Mouse (Mus musculus): Measurements from ENCODE around the gene Mmp21.

Mmp21 gene

DNA sequence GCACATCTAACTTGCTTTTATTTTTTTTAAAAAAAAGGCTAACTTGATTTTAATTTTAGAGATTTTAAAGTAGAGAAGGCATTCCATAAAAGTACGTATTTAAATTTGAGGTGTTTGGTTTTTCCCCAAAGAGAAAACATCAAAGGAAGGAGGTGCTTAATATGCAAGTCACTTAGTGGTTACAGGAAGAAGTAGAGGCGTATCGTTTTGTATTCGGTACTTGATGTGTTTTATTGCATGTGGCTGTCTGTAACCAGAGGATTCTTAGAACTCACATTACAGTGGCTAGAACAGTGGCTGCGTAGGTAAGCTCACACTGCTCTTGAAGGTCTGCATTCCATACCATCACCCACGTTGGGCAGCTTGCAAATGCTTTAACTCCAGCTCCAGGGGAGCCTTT, 34.1 kb downstream of the Mmp21 start:
- no peak for DNase-seq (ENCODE audit: low read depth)

DNA sequence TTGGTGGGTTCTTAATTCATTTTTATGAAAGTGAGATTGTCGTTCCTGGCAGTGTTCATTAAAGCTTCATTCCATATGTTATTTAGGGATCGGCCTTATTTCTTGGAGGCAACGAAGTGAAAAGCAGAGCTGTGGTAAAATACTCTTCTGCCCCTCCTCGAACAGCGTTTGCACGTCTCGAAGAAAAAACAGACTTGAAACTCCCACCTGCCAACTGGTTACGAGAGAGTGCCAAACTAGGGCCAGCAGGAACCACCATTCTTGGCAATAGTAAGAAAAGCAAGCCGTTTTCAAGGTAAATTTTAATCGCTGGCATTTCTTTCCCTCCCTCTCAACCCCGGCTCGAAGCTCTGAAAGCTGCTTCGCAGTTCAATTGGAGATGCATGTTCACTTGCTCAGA, 41.0 kb downstream of the Mmp21 start:
- DNase-seq (ENCODE audit: low read depth): no peak

GRCm38 (mm10) chr7:133638306-133638705, 41.6 kb downstream of the Mmp21 start:
- DNase-seq (ENCODE audit: low read depth): peak; percentile 25

- DNase-seq (ENCODE audit: low read depth): peak; percentile 98
Observed at GRCm38 (mm10) chr7:133637361-133638305, 42.2 kb downstream of the Mmp21 start, which contains the start of gene Edrf1. Edrf1 (plus strand) TSS chr7:133637543.

GRCm38 (mm10) chr7:133636738-133637352, 43.0 kb downstream of the Mmp21 start:
- peak; percentile 67 for DNase-seq (ENCODE audit: low read depth)

- DNase-seq (ENCODE audit: low read depth): no peak
Observed at GRCm38 (mm10) chr7:133634932-133635650, 44.8 kb downstream of the Mmp21 start.

DNA sequence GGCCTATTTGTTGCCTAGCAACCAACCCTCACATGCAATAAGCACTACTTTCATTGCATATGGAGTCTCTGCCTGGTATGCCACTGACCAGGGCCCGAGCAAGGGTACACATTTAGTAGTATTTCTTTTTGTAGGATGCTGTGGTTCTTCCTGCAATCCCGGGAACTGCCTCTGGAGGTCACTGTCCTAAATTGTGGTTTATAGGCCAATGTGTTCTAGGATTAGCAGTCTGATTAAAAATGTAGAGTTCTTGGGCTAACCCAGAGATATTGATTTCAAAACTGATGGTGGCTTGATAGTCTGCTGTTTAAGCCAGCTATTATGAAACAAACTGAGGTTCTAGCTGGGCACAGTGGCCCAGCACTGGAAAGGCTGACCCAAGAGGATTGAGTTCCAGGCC, 47.4 kb downstream of the Mmp21 start:
- DNase-seq (ENCODE audit: low read depth): peak; percentile 45

- no peak for DNase-seq (ENCODE audit: low read depth)
Observed at GRCm38 (mm10) chr7:133630821-133631220, 49.0 kb downstream of the Mmp21 start.

DNA sequence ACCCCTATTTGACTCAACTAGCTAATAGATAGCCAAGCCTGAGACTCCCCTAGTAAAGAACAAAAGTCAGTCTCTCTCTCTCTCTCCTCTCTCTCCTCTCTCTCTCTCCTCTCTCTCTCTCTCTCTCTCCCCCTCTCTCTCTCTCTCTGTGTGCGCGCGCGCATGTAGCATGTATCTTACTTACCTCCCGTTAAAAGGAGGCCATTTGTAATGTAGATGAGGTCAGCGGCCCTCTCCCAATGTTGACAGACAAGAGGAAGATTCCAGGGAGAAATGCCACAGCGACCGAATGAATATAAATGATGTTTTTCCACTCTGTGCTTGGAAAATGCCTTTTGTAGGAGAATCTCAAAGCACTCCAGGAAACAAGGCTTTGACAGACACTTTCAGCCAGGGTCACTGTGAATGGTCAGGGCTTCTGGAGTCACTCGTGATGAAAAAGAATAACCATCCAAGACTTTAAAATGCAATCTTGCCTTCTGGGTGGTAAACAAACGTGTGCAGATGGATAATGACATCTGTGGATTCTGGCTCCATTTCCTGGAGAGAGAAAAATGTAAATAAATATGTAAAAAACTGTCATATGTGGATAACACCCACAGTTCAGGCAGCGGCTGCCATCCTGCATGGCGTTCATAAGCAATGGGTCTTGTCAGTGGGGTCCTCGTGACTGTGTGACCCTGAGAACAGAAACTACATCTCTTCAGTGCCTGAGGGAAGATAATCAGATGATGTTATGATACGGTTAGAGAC, 52.5 kb downstream of the Mmp21 start:
- no peak for DNase-seq (ENCODE audit: low read depth)
